Mouse (Mus musculus) mesoderm, embryonic 11.5 days (tissue): ENCODE results near the gene Setd7.
A peak's percentile ranks its signal among the peaks of the same experiment; 100 is the strongest.

Experiments
- DNase-seq: peaks from one replicate; pipeline ENCODE4 v3.0.0-alpha.2; 2012; ENCODE audit warnings: low read depth, low spot score

The Setd7 gene

GRCm38 (mm10) chr3:51517878-51518762, 42.6 kb downstream of the Setd7 start:
- DNase-seq: no peak

GRCm38 (mm10) chr3:51517467-51517866, 43.2 kb downstream of the Setd7 start:
- no peak for DNase-seq

GRCm38 (mm10) chr3:51511983-51512382, 48.7 kb downstream of the Setd7 start:
- no peak for DNase-seq

- DNase-seq: peak; percentile 78
These were observed 49.8 kb downstream of the Setd7 start for GRCm38 (mm10) chr3:51510903-51511302.

GRCm38 (mm10) chr3:51505465-51505864, 55.2 kb downstream of the Setd7 start:
- DNase-seq: peak; percentile 68

GRCm38 (mm10) chr3:51504385-51504952, 56.2 kb downstream of the Setd7 start:
- DNase-seq: no peak

- DNase-seq: no peak
These were observed 60.8 kb downstream of the Setd7 start for GRCm38 (mm10) chr3:51499876-51500275.

- DNase-seq: no peak
These were observed 62.0 kb downstream of the Setd7 start for GRCm38 (mm10) chr3:51498659-51499058.

- DNase-seq: no peak
These were observed 62.7 kb downstream of the Setd7 start for GRCm38 (mm10) chr3:51497978-51498377.

- DNase-seq: no peak
These were observed 65.0 kb downstream of the Setd7 start for GRCm38 (mm10) chr3:51495646-51496045.

- DNase-seq: no peak
These were observed 66.2 kb downstream of the Setd7 start for GRCm38 (mm10) chr3:51494466-51494865.

GRCm38 (mm10) chr3:51493272-51493838, 67.3 kb downstream of the Setd7 start:
- no peak for DNase-seq

- no peak for DNase-seq
These were observed 70.5 kb downstream of the Setd7 start for GRCm38 (mm10) chr3:51490088-51490753.

- DNase-seq: no peak
These were observed 74.0 kb downstream of the Setd7 start for GRCm38 (mm10) chr3:51486491-51487195.

- no peak for DNase-seq
These were observed 75.3 kb downstream of the Setd7 start for GRCm38 (mm10) chr3:51485347-51485746.

- no peak for DNase-seq
These were observed 76.3 kb downstream of the Setd7 start for GRCm38 (mm10) chr3:51484370-51484769.

- peak; percentile 96 for DNase-seq
These were observed 76.8 kb downstream of the Setd7 start, which contains the start of gene Rab33b for GRCm38 (mm10) chr3:51483741-51484359. TSS of gene Rab33b (plus strand) at chr3:51483920.

- no peak for DNase-seq
These were observed 77.9 kb downstream of the Setd7 start for GRCm38 (mm10) chr3:51482781-51483180.

- no peak for DNase-seq
These were observed 78.8 kb downstream of the Setd7 start for GRCm38 (mm10) chr3:51481881-51482280.

- peak; percentile 71 for DNase-seq
These were observed 79.6 kb downstream of the Setd7 start for GRCm38 (mm10) chr3:51481059-51481458.

GRCm38 (mm10) chr3:51479893-51480292, 80.8 kb downstream of the Setd7 start:
- DNase-seq: no peak
